Mouse (Mus musculus): ENCODE data around the gene Ctnna2. TPM values are rescaled to one million over a fixed set of nuclear protein-coding genes. Genes with fewer than 3 reads are reported as not detected.

The Ctnna2 gene
- polyA plus RNA-seq, 1 experiment from 2014 or later: 0.16 TPM

DNA sequence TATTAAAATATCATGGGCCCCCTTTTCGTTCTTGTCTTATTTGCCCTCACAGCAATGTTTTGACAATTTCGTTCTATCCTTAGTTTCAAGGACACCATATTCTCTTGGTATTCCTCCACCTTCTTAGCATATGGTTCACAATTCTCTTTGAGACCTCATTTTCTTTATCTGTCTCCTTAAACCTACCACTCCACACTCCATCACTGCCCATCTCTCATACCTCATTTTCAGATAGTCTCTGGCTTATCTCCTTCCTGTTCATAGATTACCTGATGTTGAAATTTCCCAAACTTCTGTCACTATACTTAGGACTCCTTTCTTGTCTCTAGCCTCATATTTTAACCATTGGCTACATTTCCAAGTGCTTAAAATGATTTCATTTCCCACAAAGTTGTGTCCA is 116.1 kb downstream of the Ctnna2 start:
- no peak overlapping the region for H3K4me2 ChIP-seq (ENCODE audit: low read length)
- TF ChIP-seq CTCF (IDR thresholded peaks at IDR 0.05; ENCODE audit: low read depth): no peak
- H3K9me3 ChIP-seq (replicated peaks; ENCODE audit: low read length): no peaks in the 10 kb centered on the region
- no peaks in the 10 kb centered on the region for H3K4me1 ChIP-seq (replicated peaks; ENCODE audit: insufficient read depth, low read length)
- no peaks in the 10 kb centered on the region for H3K36me3 ChIP-seq (ENCODE audit: insufficient read depth, low read length)
- H3K27ac ChIP-seq: no peak overlapping the region
- DNase-seq (ENCODE audit: low spot score) (no peak), ATAC-seq (replicated peaks; ENCODE audit: low FRiP score, low read depth) (no peak)
- H3K9ac ChIP-seq (ENCODE audit: low read depth, low read length): no peak overlapping the region
- WGBS: 92% methylated on average over 2 of the region's 2 CpGs
- H3K27me3 ChIP-seq (ENCODE audit: insufficient read depth, low read length): no peaks in the 10 kb centered on the region
- no peak overlapping the region for H3K4me3 ChIP-seq (replicated peaks; ENCODE audit: low read depth, low read length)

GRCm38 (mm10) chr6:77862781-77863180 is 116.7 kb downstream of the Ctnna2 start:
- WGBS: 63% methylated on average over 6 of the region's 6 CpGs
- H3K36me3 ChIP-seq (ENCODE audit: insufficient read depth, low read length): no peaks in the 10 kb centered on the region
- no peak for ATAC-seq (replicated peaks; ENCODE audit: low FRiP score, low read depth)
- no peak overlapping the region for H3K4me2 ChIP-seq (ENCODE audit: low read length)
- no peak for TF ChIP-seq CTCF (IDR thresholded peaks at IDR 0.05; ENCODE audit: low read depth)
- H3K4me1 ChIP-seq (replicated peaks; ENCODE audit: insufficient read depth, low read length): no peaks in the 10 kb centered on the region
- no peaks in the 10 kb centered on the region for H3K9me3 ChIP-seq (replicated peaks; ENCODE audit: low read length)
- DNase-seq (ENCODE audit: low spot score): peak; percentile 7
- no peak overlapping the region for H3K4me3 ChIP-seq (replicated peaks; ENCODE audit: low read depth, low read length)
- no peaks in the 10 kb centered on the region for H3K27me3 ChIP-seq (ENCODE audit: insufficient read depth, low read length)
- H3K27ac ChIP-seq: no peak overlapping the region
- no peak overlapping the region for H3K9ac ChIP-seq (ENCODE audit: low read depth, low read length)

DNA sequence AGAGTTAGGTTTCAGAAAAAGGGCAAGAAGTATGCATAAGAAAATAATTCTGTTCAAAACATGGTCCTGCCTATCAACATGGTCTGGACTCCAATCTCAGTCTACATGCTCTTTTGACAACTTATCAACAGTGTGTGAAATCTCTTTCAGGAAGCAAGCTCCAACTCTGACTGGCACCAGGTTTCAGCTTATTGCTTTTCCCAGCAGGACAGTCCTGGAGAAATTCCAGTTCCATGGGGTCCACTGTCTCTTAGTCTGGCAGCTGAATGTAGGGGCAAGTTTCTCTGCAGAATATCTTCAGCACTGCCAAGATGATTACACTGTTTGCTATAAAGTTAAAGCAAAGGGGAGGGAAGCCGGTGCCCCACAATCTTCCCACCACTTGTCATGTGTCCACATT is 130.1 kb downstream of the Ctnna2 start:
- no peaks in the 10 kb centered on the region for H3K36me3 ChIP-seq (ENCODE audit: insufficient read depth, low read length)
- no peak for ATAC-seq (replicated peaks; ENCODE audit: low FRiP score, low read depth)
- H3K4me1 ChIP-seq (replicated peaks; ENCODE audit: insufficient read depth, low read length): no peaks in the 10 kb centered on the region
- no peak overlapping the region for H3K27ac ChIP-seq
- WGBS: 90% methylated on average over 1 of the region's 1 CpGs
- no peak overlapping the region for H3K9ac ChIP-seq (ENCODE audit: low read depth, low read length)
- DNase-seq (ENCODE audit: low spot score): no peak
- H3K9me3 ChIP-seq (replicated peaks; ENCODE audit: low read length): no peaks in the 10 kb centered on the region; the same call in 1 of the 2 replicates
- no peak overlapping the region for H3K4me2 ChIP-seq (ENCODE audit: low read length)
- no peak overlapping the region for H3K4me3 ChIP-seq (replicated peaks; ENCODE audit: low read depth, low read length)
- no peaks in the 10 kb centered on the region for H3K27me3 ChIP-seq (ENCODE audit: insufficient read depth, low read length)
- no peak for TF ChIP-seq CTCF (IDR thresholded peaks at IDR 0.05; ENCODE audit: low read depth)

DNA sequence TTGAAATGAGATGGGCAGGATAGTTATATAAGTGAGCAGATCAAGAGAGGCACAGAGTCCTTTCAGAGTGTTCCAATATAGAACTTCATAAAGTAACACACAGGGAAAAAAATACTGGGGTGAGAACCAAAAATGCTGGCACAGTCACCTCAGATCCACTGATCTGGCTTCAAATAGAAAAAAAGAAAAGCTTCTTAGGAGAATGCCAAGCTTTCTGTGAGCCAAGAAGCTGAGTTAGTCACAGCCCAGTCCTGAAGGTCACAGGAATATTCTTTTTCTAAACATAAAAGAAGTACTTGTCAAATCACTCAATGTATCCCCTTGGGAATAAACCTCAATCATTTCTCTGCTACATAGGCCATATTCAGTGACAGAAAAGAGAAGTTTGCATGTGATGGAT is 130.7 kb downstream of the Ctnna2 start:
- H3K27ac ChIP-seq: no peak overlapping the region
- no peaks in the 10 kb centered on the region for H3K4me1 ChIP-seq (replicated peaks; ENCODE audit: insufficient read depth, low read length)
- no peaks in the 10 kb centered on the region for H3K27me3 ChIP-seq (ENCODE audit: insufficient read depth, low read length)
- no peak overlapping the region for H3K4me2 ChIP-seq (ENCODE audit: low read length)
- TF ChIP-seq CTCF (IDR thresholded peaks at IDR 0.05; ENCODE audit: low read depth): no peak
- no peaks in the 10 kb centered on the region; the same call in 1 of the 2 replicates for H3K9me3 ChIP-seq (replicated peaks; ENCODE audit: low read length)
- no peaks in the 10 kb centered on the region for H3K36me3 ChIP-seq (ENCODE audit: insufficient read depth, low read length)
- DNase-seq (ENCODE audit: low spot score) (no peak), ATAC-seq (replicated peaks; ENCODE audit: low FRiP score, low read depth) (no peak)
- no peak overlapping the region for H3K4me3 ChIP-seq (replicated peaks; ENCODE audit: low read depth, low read length)
- no peak overlapping the region for H3K9ac ChIP-seq (ENCODE audit: low read depth, low read length)

DNA sequence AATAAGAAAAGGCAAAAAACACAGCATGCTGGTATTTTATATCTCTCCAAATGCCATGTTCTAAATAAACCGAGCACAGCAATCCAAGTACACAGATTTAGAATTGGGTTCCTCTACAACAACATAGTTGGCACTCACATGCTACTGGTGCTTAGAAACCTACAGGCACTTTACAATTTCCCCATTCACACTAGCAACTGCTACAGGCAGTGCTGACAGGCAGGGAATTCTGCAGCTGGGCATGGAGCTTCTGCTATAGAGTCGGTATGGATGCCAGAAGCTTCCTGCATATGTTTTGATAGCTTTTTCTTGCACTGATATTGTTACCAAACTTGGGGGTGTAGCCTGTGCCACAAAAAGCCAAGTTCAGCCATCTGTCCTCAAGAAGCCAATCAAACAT is 131.8 kb downstream of the Ctnna2 start:
- Histone ChIP-seq H3K27ac (no peak overlapping the region), H3K4me2 (ENCODE audit: low read length) (no peak overlapping the region), H3K36me3 (ENCODE audit: insufficient read depth, low read length) (no peaks in the 10 kb centered on the region), H3K4me1 (replicated peaks; ENCODE audit: insufficient read depth, low read length) (no peaks in the 10 kb centered on the region), H3K4me3 (replicated peaks; ENCODE audit: low read depth, low read length) (no peak overlapping the region), H3K9ac (ENCODE audit: low read depth, low read length) (no peak overlapping the region), H3K27me3 (ENCODE audit: insufficient read depth, low read length) (no peaks in the 10 kb centered on the region), H3K9me3 (replicated peaks; ENCODE audit: low read length) (no peaks in the 10 kb centered on the region)
- 82% methylated on average over 2 of the region's 2 CpGs for WGBS
- DNase-seq (ENCODE audit: low spot score) (no peak), ATAC-seq (replicated peaks; ENCODE audit: low FRiP score, low read depth) (no peak)
- no peak for TF ChIP-seq CTCF (IDR thresholded peaks at IDR 0.05; ENCODE audit: low read depth)

DNA sequence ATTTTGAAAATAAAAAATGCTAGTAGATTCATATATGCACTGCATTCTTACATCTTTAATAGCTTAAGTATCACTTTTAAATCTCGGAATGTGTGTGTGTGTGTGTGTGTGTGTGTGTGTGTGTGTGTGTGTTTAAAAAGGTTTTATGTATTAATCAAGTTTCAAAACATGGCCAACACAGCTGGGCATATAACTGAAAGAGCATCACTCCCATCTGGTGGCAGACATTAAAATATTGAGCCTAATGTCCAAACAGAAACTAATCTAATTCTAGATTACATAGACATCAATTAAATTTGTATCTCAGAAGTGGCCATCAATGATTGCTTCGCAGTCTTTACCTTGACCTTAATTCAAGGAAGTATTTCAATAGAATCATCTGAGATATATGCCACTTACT is 140.4 kb downstream of the Ctnna2 start:
- ATAC-seq (replicated peaks; ENCODE audit: low FRiP score, low read depth): no peak
- Histone ChIP-seq H3K36me3 (ENCODE audit: insufficient read depth, low read length) (no peaks in the 10 kb centered on the region), H3K27ac (no peak overlapping the region), H3K4me3 (replicated peaks; ENCODE audit: low read depth, low read length) (no peak overlapping the region), H3K9ac (ENCODE audit: low read depth, low read length) (no peak overlapping the region), H3K27me3 (ENCODE audit: insufficient read depth, low read length) (no peaks in the 10 kb centered on the region), H3K9me3 (replicated peaks; ENCODE audit: low read length) (no peaks in the 10 kb centered on the region), H3K4me1 (replicated peaks; ENCODE audit: insufficient read depth, low read length) (no peaks in the 10 kb centered on the region), H3K4me2 (ENCODE audit: low read length) (no peak overlapping the region)
- DNase-seq (ENCODE audit: low spot score): peak; percentile 4
- 82% methylated on average over 2 of the region's 2 CpGs for WGBS
- peak; percentile 52 for TF ChIP-seq CTCF (IDR thresholded peaks at IDR 0.05; ENCODE audit: low read depth)

- no peak overlapping the region for H3K9ac ChIP-seq (ENCODE audit: low read depth, low read length)
- no peaks in the 10 kb centered on the region for H3K9me3 ChIP-seq (replicated peaks; ENCODE audit: low read length)
- H3K36me3 ChIP-seq (ENCODE audit: insufficient read depth, low read length): no peaks in the 10 kb centered on the region
- H3K4me3 ChIP-seq (replicated peaks; ENCODE audit: low read depth, low read length): no peak overlapping the region
- no peak overlapping the region for H3K27ac ChIP-seq
- H3K4me1 ChIP-seq (replicated peaks; ENCODE audit: insufficient read depth, low read length): no peaks in the 10 kb centered on the region
- TF ChIP-seq CTCF (IDR thresholded peaks at IDR 0.05; ENCODE audit: low read depth): no peak
- DNase-seq (ENCODE audit: low spot score) (no peak), ATAC-seq (replicated peaks; ENCODE audit: low FRiP score, low read depth) (no peak)
- no peak overlapping the region for H3K4me2 ChIP-seq (ENCODE audit: low read length)
- H3K27me3 ChIP-seq (ENCODE audit: insufficient read depth, low read length): no peaks in the 10 kb centered on the region
Measured at GRCm38 (mm10) chr6:77838653-77839052, 140.8 kb downstream of the Ctnna2 start.

Data from kidney, postnatal 0 days (tissue).